Mouse (Mus musculus) neural tube, embryonic 15.5 days (tissue): ENCODE data around the gene Hoxa2. TPM values are rescaled to one million over a fixed set of nuclear protein-coding genes. Genes with fewer than 3 reads are reported as not detected.

Source experiments
- ATAC-seq: fragments of 200-750 bp; cut with Nextera tagmentation; 2 replicates; pipeline ENCODE4 v1.8.0; 2017; ENCODE audit warnings: mild to moderate bottlenecking, moderate TSS enrichment, moderate library complexity; ENCODE audit not compliant: low FRiP score
- H3K27ac ChIP-seq: fragments of 300-500 bp; sonication (generic); replicated peaks from 2 replicates; pipeline ENCODE4 v1.5.1; 2015; ENCODE audit warnings: mild to moderate bottlenecking, inconsistent platforms
- H3K27me3 ChIP-seq: fragments of 300-500 bp; sonication (generic); replicated peaks from 2 replicates; pipeline ENCODE4 v1.6.1; 2015; ENCODE audit warnings: inconsistent platforms
- H3K36me3 ChIP-seq: fragments of 300-500 bp; sonication (generic); 2 replicates; pipeline ENCODE4 v1.6.1; 2015; ENCODE audit warnings: inconsistent platforms
- H3K4me1 ChIP-seq: fragments of 300-500 bp; sonication (generic); 2 replicates; pipeline ENCODE4 v1.6.1; 2015; ENCODE audit warnings: inconsistent platforms
- H3K4me2 ChIP-seq: fragments of 300-500 bp; sonication (generic); 2 replicates; pipeline ENCODE4 v1.6.1; 2015; ENCODE audit warnings: inconsistent platforms, mild to moderate bottlenecking, moderate library complexity
- H3K4me3 ChIP-seq: fragments of 300-500 bp; sonication (generic); replicated peaks from 2 replicates; pipeline ENCODE4 v1.5.1; 2015; ENCODE audit warnings: mild to moderate bottlenecking, inconsistent platforms
- H3K9ac ChIP-seq: fragments of 300-500 bp; sonication (generic); replicated peaks from 2 replicates; pipeline ENCODE4 v1.6.1; 2015; ENCODE audit warnings: mild to moderate bottlenecking, inconsistent platforms
- H3K9me3 ChIP-seq: fragments of 300-500 bp; sonication (generic); replicated peaks from 2 replicates; pipeline ENCODE4 v1.6.1; 2016; ENCODE audit warnings: inconsistent platforms
- WGBS: fragments of 180-500 bp; shearing (Covaris S2); methylation state at CpG from one replicate; pipeline ENCODE4 v1.1.7; 2015; ENCODE audit warnings: mixed read lengths; 5-methylcytosine and 5-hydroxymethylcytosine counted together
- polyA plus RNA-seq: library from polyadenylated mRNA; unstranded; fragments of >200 nt; fragmentation: Nextera tagmentation; extraction: Ambion mirVana; gene quantifications from 2 replicates; pipeline ENCODE4 v1.2.1, GENCODE M21; 2015

Gene Hoxa2
- polyA plus RNA-seq, 1 experiment from 2014 or later = 12.0 TPM

GRCm38 (mm10) chr6:52177061-52177735 is 12.6 kb upstream of the Hoxa2 start, which contains the start of gene 5730596B20Rik:
TSS of gene 5730596B20Rik (plus strand) at chr6:52177498.
- Histone ChIP-seq H3K27me3 (no peaks in the 10 kb centered on the region), H3K36me3 (no peaks in the 10 kb centered on the region), H3K27ac (peak within 1 kb of the TSS; percentile 88), H3K4me2 (peak within 1 kb of the TSS; percentile 63), H3K9ac (peak within 1 kb of the TSS; percentile 58), H3K9me3 (no peaks in the 10 kb centered on the region), H3K4me1 (peaks cover 86% of the 10 kb centered on the region), H3K4me3 (peak within 1 kb of the TSS; percentile 46)
- ATAC-seq = no peak
- WGBS = 10% methylated on average over 36 of the region's 36 CpGs

GRCm38 (mm10) chr6:52176391-52176790 is 11.8 kb upstream of the Hoxa2 start:
- Histone ChIP-seq H3K4me2 (peak overlapping the region; percentile 63), H3K4me1 (peaks cover 90% of the 10 kb centered on the region), H3K9me3 (no peaks in the 10 kb centered on the region), H3K27me3 (no peaks in the 10 kb centered on the region), H3K36me3 (no peaks in the 10 kb centered on the region), H3K27ac (peak overlapping the region; percentile 88), H3K4me3 (peak overlapping the region; percentile 46), H3K9ac (peak overlapping the region; percentile 58)
- WGBS = 9% methylated on average over 6 of the region's 6 CpGs
- ATAC-seq = no peak

- Histone ChIP-seq H3K4me3 (peak overlapping the region; percentile 46), H3K27ac (peak overlapping the region; percentile 88), H3K4me2 (peak overlapping the region; percentile 63), H3K4me1 (peaks cover 90% of the 10 kb centered on the region), H3K36me3 (no peaks in the 10 kb centered on the region), H3K9ac (peak overlapping the region; percentile 58), H3K9me3 (no peaks in the 10 kb centered on the region), H3K27me3 (no peaks in the 10 kb centered on the region)
- WGBS = 1% methylated on average over 20 of the region's 35 CpGs
- ATAC-seq = 0 out of 2 replicates have a peak, but pooled peaks have one; percentile 15
These were observed 11.2 kb upstream of the Hoxa2 start for GRCm38 (mm10) chr6:52175864-52176263.

- peaks cover 90% of the 10 kb centered on the region for H3K4me1 ChIP-seq
- WGBS = 5% methylated on average over 41 of the region's 41 CpGs
- H3K9ac ChIP-seq = peak overlapping the region; percentile 58
- no peaks in the 10 kb centered on the region for H3K27me3 ChIP-seq
- H3K27ac ChIP-seq = peak overlapping the region; percentile 88
- no peak for ATAC-seq
- H3K4me3 ChIP-seq = peak overlapping the region; percentile 46
- H3K36me3 ChIP-seq = no peaks in the 10 kb centered on the region
- H3K4me2 ChIP-seq = peak overlapping the region; percentile 63
- no peaks in the 10 kb centered on the region for H3K9me3 ChIP-seq
These were observed 10.5 kb upstream of the Hoxa2 start for GRCm38 (mm10) chr6:52174968-52175751.

- Histone ChIP-seq H3K9me3 (no peaks in the 10 kb centered on the region), H3K4me3 (peak overlapping the region; percentile 38; the same call in 1 of the 2 replicates), H3K27me3 (no peaks in the 10 kb centered on the region), H3K36me3 (no peaks in the 10 kb centered on the region), H3K4me1 (peaks cover 87% of the 10 kb centered on the region), H3K9ac (no peak overlapping the region), H3K27ac (peak overlapping the region; percentile 60), H3K4me2 (peak overlapping the region; percentile 68)
- ATAC-seq = no peak
- WGBS = 7% methylated on average over 4 of the region's 4 CpGs
These were observed 9.0 kb upstream of the Hoxa2 start for GRCm38 (mm10) chr6:52173648-52174047.

GRCm38 (mm10) chr6:52172501-52172900 is 7.9 kb upstream of the Hoxa2 start:
- H3K36me3 ChIP-seq = no peaks in the 10 kb centered on the region
- H3K27me3 ChIP-seq = no peaks in the 10 kb centered on the region
- H3K4me1 ChIP-seq = peaks cover 88% of the 10 kb centered on the region
- H3K4me2 ChIP-seq = peak overlapping the region; percentile 68
- no peaks in the 10 kb centered on the region for H3K9me3 ChIP-seq
- peak overlapping the region; percentile 48 for H3K9ac ChIP-seq
- H3K4me3 ChIP-seq = peak overlapping the region; percentile 38
- ATAC-seq = peak; percentile 85
- peak overlapping the region; percentile 94 for H3K27ac ChIP-seq
- WGBS = 1% methylated on average over 35 of the region's 35 CpGs

- Histone ChIP-seq H3K4me3 (peak overlapping the region; percentile 38), H3K9ac (peak overlapping the region; percentile 48), H3K27me3 (no peaks in the 10 kb centered on the region), H3K4me2 (peak overlapping the region; percentile 68), H3K27ac (peak overlapping the region; percentile 94), H3K4me1 (peaks cover 88% of the 10 kb centered on the region), H3K9me3 (no peaks in the 10 kb centered on the region), H3K36me3 (no peaks in the 10 kb centered on the region)
- peak; percentile 36 for ATAC-seq
- 3% methylated on average over 7 of the region's 7 CpGs for WGBS
These were observed 7.3 kb upstream of the Hoxa2 start for GRCm38 (mm10) chr6:52171938-52172337.

- Histone ChIP-seq H3K27me3 (no peaks in the 10 kb centered on the region), H3K4me2 (peak overlapping the region; percentile 68), H3K4me1 (peaks cover 88% of the 10 kb centered on the region), H3K27ac (peak overlapping the region; percentile 94), H3K36me3 (no peaks in the 10 kb centered on the region), H3K4me3 (no peak overlapping the region), H3K9me3 (no peaks in the 10 kb centered on the region), H3K9ac (0 out of 2 replicates have a peak overlapping the region, but pooled peaks have one; percentile 34)
- 11% methylated on average over 4 of the region's 4 CpGs for WGBS
- no peak for ATAC-seq
These were observed 6.7 kb upstream of the Hoxa2 start for GRCm38 (mm10) chr6:52171331-52171730.

- H3K27ac ChIP-seq = peak overlapping the region; percentile 94
- peak overlapping the region; percentile 1; the same call in 1 of the 2 replicates for H3K4me3 ChIP-seq
- H3K4me2 ChIP-seq = peak overlapping the region; percentile 68
- no peak for ATAC-seq
- peaks cover 87% of the 10 kb centered on the region for H3K4me1 ChIP-seq
- WGBS = 23% methylated on average over 5 of the region's 5 CpGs
- no peaks in the 10 kb centered on the region for H3K36me3 ChIP-seq
- H3K27me3 ChIP-seq = no peaks in the 10 kb centered on the region
- peak overlapping the region; percentile 34; the same call in 1 of the 2 replicates for H3K9ac ChIP-seq
- no peaks in the 10 kb centered on the region for H3K9me3 ChIP-seq
These were observed 6.2 kb upstream of the Hoxa2 start for GRCm38 (mm10) chr6:52170898-52171223.

- Histone ChIP-seq H3K4me2 (peak overlapping the region; percentile 68), H3K4me3 (peak overlapping the region; percentile 1; the same call in 1 of the 2 replicates)
These were observed 5.7 kb upstream of the Hoxa2 start for GRCm38 (mm10) chr6:52170166-52170897.

GRCm38 (mm10) chr6:52169499-52170165 is 5.0 kb upstream of the Hoxa2 start:
- Histone ChIP-seq H3K9ac (peak overlapping the region; percentile 34), H3K4me3 (peak overlapping the region; percentile 1; the same call in 1 of the 2 replicates), H3K4me2 (peak overlapping the region; percentile 68), H3K9me3 (no peaks in the 10 kb centered on the region), H3K27ac (peak overlapping the region; percentile 94), H3K4me1 (peaks cover 88% of the 10 kb centered on the region), H3K36me3 (no peaks in the 10 kb centered on the region), H3K27me3 (no peaks in the 10 kb centered on the region)
- WGBS = 15% methylated on average over 16 of the region's 16 CpGs
- ATAC-seq = no peak

More at GRCm38 (mm10) chr6:52170166-52170897, 5.7 kb upstream of the Hoxa2 start:
- Histone ChIP-seq H3K4me1 (peaks cover 88% of the 10 kb centered on the region), H3K36me3 (no peaks in the 10 kb centered on the region), H3K9ac (peak overlapping the region; percentile 34), H3K27me3 (no peaks in the 10 kb centered on the region), H3K9me3 (no peaks in the 10 kb centered on the region), H3K27ac (peak overlapping the region; percentile 94)
- WGBS = 8% methylated on average over 40 of the region's 40 CpGs
- ATAC-seq = no peak
